Mouse (Mus musculus): ENCODE measurements around the gene Aebp2. TPM values are rescaled to one million over a fixed set of nuclear protein-coding genes. Genes with fewer than 3 reads are reported as not detected.

The Aebp2 gene
- polyA plus RNA-seq, 1 experiment: 47.9 TPM

DNA sequence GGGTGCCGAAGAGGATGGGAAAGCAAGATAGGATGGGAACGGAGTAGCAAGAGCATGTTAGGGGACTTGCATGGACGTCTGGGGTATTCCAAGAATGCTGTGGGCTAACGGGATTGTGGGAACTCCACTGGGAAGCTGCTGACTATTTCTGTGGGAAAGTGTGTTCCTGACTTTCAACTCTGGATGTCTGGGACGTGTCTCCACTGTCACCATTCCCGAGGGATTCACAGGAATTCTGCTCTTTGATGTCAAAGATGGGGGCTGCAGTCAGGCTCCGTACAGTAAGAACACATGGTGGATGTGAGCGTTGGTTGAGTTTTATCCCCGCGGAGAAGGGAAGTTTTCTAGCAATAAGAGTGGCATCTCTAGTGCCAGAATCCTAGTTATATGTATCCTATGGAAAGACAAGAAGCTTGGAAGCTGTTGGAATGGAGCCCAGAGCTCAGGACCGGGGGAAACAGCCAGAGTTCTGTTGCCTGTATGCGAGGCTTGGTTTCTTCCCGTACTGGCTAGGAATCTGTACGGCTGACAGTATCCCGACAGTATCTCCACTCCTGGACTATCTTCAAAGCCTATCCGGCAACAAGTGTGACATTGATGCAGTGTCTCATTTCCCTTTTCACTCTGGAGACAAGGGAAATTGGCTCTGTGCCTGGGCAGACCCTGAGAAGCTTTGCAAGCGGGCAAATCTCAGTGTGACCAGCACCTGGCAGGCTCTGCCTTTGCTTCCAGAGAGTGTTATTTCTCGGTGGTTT is 44.2 kb downstream of the Aebp2 start:
- no peak for TF ChIP-seq GATA1 (IDR thresholded peaks at IDR 0.05; ENCODE audit: low read length)

DNA sequence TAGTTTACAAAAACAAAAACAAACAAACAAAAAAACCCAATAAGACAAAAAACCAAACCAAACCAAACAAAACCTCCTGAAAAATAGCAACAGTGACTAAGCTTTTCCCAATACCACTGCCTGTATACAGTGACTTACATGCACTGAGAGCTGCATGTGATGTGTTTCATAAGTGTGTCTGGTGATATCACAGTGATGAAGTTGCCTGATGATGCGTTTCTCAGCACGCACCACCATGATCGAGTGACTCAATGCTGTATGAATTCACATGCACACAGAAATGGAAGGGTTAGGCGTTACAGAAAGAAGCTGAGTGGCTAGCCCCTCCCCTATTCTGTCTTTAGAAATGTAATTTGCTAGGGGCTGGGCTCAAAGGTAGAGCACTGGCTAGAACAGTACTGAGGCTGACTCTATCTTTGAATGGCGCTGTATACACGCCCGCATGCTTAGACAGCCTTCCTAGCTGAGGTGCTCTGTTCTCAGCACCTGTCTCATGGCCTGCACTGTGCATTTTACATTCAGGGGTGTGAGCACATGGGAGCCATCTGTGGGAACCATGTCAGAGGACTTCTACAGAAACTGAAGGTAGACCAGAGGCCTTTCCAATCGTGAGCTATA is 44.9 kb downstream of the Aebp2 start:
- TF ChIP-seq GATA1 (IDR thresholded peaks at IDR 0.05; ENCODE audit: low read length): no peak

DNA sequence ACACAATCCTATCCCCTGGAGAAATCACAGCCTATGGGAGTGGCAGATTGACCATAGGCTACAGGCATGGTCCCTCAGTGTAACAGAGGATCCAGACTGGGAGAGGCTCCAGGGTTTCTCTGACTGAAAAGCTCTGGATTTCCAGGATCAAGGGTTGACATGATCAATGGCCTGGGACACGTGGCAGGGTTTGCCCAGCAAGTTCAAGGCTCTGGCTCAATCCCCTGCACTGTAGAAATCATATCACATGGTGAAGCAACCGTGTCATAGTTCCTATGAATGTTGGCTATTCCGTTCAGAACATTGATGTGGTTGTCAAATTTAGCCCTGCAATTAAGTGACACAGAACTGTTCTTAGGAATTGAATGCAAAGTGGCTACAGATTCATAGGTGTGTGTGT is 52.0 kb downstream of the Aebp2 start:
- no peak for TF ChIP-seq GATA1 (IDR thresholded peaks at IDR 0.05; ENCODE audit: low read length)

DNA sequence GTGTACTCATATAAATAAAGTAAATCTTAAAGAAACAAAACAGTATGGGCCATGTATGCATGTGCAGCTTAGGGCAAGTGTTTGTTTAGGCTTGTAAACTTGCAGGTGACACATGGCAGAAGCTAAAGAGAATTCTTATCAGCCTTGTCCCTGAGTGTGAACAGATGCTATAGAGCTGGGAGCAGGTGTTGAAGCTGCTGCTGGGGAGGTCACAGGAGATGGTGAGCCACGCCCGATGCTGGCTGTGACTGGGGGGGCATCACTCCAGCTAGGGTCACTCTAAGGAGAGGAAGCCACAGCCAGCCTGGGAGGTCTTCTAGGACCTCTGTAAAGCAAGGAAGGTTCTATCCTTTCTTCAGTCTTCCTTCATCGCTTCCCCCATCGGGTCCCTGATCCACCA is 53.6 kb downstream of the Aebp2 start:
- TF ChIP-seq GATA1 (IDR thresholded peaks at IDR 0.05; ENCODE audit: low read length): no peak

DNA sequence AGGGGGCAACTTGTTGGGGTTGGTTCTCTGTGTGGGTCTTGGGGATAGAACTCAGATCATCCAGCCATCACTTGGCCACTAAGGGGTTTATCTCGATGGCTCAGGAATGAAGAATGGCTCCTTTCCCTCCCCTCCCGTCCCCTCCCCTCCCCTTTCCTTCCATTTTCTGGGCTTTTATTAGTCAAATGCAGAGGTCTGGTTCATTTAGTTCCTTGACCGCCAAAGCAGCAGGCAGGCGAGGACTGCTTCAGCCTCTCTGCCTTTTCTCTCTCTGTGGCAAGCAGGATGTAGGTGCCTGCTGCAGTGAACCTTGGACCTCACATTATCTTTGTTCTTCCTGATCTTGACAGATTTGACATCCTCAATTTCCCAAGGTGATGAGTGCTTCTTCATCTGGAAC is 54.6 kb downstream of the Aebp2 start:
- no peak for TF ChIP-seq GATA1 (IDR thresholded peaks at IDR 0.05; ENCODE audit: low read length)

DNA sequence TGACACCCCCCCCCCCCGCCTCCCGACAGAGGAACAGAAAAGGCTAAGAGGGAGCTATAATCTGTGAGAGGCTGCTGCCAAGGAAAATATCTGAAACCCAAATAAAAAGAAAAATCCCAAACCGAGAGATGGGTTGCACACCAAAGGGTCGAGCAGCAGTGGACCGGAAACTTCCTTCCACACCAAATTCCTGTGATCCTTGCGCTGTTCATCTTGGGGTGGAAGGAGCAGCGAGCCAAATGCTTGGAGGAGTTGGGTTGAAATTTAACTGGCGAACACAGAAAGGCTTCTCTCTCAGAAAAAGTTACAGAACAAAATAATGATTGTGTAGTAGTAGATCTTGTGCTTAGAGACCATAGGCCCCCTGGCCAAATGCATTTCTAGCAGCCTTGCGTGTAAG is 55.5 kb downstream of the Aebp2 start:
- no peak for TF ChIP-seq GATA1 (IDR thresholded peaks at IDR 0.05; ENCODE audit: low read length)

GRCm38 (mm10) chr6:140678658-140679271 is 56.3 kb downstream of the Aebp2 start:
- no peak for TF ChIP-seq GATA1 (IDR thresholded peaks at IDR 0.05; ENCODE audit: low read length)

- no peak for TF ChIP-seq GATA1 (IDR thresholded peaks at IDR 0.05; ENCODE audit: low read length)
Measured at GRCm38 (mm10) chr6:140680713-140681112, 58.2 kb downstream of the Aebp2 start.

GRCm38 (mm10) chr6:140682829-140683228 is 60.4 kb downstream of the Aebp2 start:
- TF ChIP-seq GATA1 (IDR thresholded peaks at IDR 0.05; ENCODE audit: low read length): no peak

GRCm38 (mm10) chr6:140684403-140684802 is 61.9 kb downstream of the Aebp2 start:
- TF ChIP-seq GATA1 (IDR thresholded peaks at IDR 0.05; ENCODE audit: low read length): no peak

GRCm38 (mm10) chr6:140689617-140690404 is 67.3 kb downstream of the Aebp2 start:
- no peak for TF ChIP-seq GATA1 (IDR thresholded peaks at IDR 0.05; ENCODE audit: low read length)

DNA sequence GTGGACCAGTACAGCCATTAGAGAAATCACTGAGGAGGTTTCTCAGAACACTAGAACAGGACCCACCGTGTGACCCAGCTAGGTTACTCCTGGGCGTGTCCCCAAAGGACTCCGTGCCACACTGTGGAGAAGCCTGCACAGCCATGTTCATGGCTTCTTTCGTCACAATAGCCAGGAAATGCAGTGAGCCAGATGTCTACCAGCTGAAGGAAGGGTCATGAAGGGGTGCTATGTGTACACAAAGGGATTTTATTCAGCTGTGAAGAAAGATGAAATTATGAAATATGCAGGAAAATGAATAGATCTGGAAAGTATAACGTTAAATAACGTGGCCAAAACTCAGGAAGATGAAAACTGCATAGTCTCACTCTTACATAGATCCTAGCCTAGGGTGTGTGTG is 69.7 kb downstream of the Aebp2 start:
- no peak for TF ChIP-seq GATA1 (IDR thresholded peaks at IDR 0.05; ENCODE audit: low read length)

GRCm38 (mm10) chr6:140696192-140696879 is 73.9 kb downstream of the Aebp2 start:
- no peak for TF ChIP-seq GATA1 (IDR thresholded peaks at IDR 0.05; ENCODE audit: low read length)

DNA sequence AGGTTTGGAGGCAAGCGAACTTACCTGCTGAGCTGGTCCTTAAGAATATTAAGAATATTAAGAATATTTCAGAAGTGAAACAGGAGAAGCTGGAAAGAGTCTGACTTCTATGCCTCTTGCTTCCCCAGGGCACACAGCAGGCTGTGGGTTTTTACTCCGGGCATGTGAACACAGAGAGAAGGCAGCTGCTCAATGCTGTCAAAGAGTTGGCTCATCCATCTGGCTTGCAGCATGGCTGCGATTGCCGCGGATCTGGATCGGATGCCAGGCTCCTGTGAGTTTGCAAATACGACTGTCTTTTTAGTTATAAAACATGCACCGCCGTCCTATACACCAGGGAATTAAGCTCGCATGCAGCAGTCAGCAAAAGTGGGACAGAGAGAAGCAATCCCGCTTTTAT is 75.5 kb downstream of the Aebp2 start:
- no peak for TF ChIP-seq GATA1 (IDR thresholded peaks at IDR 0.05; ENCODE audit: low read length)

GRCm38 (mm10) chr6:140698596-140698995 is 76.1 kb downstream of the Aebp2 start:
- no peak for TF ChIP-seq GATA1 (IDR thresholded peaks at IDR 0.05; ENCODE audit: low read length)
